Mouse (Mus musculus): Measurements from ENCODE around the gene Rtkn. TPM values are rescaled to one million over a fixed set of nuclear protein-coding genes. Genes with fewer than 3 reads are reported as not detected.

Rtkn gene
- total RNA-seq, 2 experiments from 2014 or later = 30.3 to 34.4 TPM

GRCm38 (mm10) chr6:83115682-83116372 lies 19.4 kb upstream of the Rtkn start:
- no peak for DNase-seq (ENCODE audit: extremely low spot score in 1 of 2, low spot score in 2 of 2)
- intact Hi-C loops (cut with DNase I) = no loop called here

GRCm38 (mm10) chr6:83116373-83117164 lies 18.7 kb upstream of the Rtkn start:
- intact Hi-C loops (cut with DNase I) = no loop called here
- DNase-seq (ENCODE audit: extremely low spot score in 1 of 2, low spot score in 2 of 2) = no peak

GRCm38 (mm10) chr6:83117165-83117438 lies 18.2 kb upstream of the Rtkn start:
- DNase-seq (ENCODE audit: extremely low spot score in 1 of 2, low spot score in 2 of 2) = no peak
- intact Hi-C loops (cut with DNase I) = no loop called here

DNA sequence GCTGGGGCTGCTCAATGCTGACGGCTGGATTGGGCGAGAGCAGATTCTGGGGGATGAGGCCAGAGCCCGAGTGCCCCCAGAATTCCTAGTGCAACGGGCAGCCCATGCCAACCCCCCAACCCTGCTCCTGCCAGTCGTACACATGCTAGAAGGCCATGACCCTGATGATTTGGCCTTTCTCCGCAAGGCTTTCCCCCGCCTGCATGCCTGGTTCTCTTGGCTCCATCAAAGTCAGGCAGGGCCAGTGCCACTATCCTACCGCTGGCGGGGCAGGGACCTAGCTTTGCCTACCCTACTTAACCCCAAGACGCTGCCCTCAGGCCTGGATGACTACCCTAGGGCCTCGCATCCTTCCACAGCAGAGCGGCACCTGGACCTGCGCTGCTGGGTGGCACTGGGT lies 17.6 kb upstream of the Rtkn start:
- no peak for DNase-seq (ENCODE audit: extremely low spot score in 1 of 2, low spot score in 2 of 2)
- intact Hi-C loops (cut with DNase I) = no loop called here

GRCm38 (mm10) chr6:83118369-83118768 lies 16.9 kb upstream of the Rtkn start:
- DNase-seq (ENCODE audit: extremely low spot score in 1 of 2, low spot score in 2 of 2) = no peak
- intact Hi-C loops (cut with DNase I) = no loop called here

- DNase-seq (ENCODE audit: extremely low spot score in 1 of 2, low spot score in 2 of 2) = no peak
- intact Hi-C loops (cut with DNase I) = no loop called here
Observed at GRCm38 (mm10) chr6:83118825-83119733, 16.2 kb upstream of the Rtkn start.

DNA sequence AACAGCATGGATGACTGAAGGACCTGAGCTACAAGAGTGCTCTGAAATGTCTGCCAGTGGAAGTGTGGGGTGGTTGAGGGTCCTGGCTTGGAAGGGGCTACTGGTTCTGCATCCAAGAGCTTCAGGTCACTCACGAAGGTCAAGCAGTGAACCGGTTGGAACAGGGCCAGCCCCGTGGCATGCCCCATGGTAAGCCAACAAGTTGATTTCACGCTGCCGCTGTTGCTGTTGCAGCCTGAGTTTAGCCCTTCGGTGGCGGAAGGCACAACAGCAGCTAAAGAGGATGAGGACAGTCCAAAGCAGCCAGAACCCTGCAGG lies 15.6 kb upstream of the Rtkn start:
- intact Hi-C loops (cut with DNase I) = loop anchor here (5.0 kb wide), 1 partner anchor 43 kb away; no protein-coding TSS in a partner anchor
- no peak for DNase-seq (ENCODE audit: extremely low spot score in 1 of 2, low spot score in 2 of 2)

- peak; percentile 95 to 98 for DNase-seq (ENCODE audit: extremely low spot score in 1 of 2, low spot score in 2 of 2)
- intact Hi-C loops (cut with DNase I) = loop anchor here (5.0 kb wide), 1 partner anchor 41 kb away; no protein-coding TSS in a partner anchor
Observed at GRCm38 (mm10) chr6:83120930-83121862, 14.1 kb upstream of the Rtkn start, which contains the start of gene Wbp1. Gene Wbp1, minus strand, starts transcription at chr6:83121559.

- DNase-seq (ENCODE audit: extremely low spot score in 1 of 2, low spot score in 2 of 2) = peak in 1 of 2 experiments; percentile 70
- intact Hi-C loops (cut with DNase I) = loop anchor here (5.0 kb wide), 1 partner anchor 40 kb away; no protein-coding TSS in a partner anchor
Observed at GRCm38 (mm10) chr6:83121863-83122710, 13.2 kb upstream of the Rtkn start.

DNA sequence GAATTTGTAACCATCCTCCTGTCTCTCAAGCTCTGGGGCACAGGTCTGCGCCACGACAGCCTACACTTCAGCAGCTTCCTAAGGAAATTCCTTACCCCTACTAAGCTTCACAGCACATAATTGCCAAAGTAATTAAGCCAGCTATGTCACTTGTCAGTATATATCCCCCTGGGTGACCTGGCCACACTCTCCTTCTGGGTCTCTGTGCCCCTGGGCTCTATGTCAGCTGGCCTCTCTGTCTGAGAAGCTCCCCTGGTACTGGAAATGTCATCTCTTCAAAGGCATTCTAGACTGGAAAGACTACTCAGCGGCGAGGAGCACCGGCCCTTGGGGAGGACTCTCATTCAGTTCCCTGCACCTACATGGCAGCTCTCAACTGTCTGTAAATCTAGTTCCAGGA lies 12.3 kb upstream of the Rtkn start:
- intact Hi-C loops (cut with DNase I) = loop anchor here (5.0 kb wide), 1 partner anchor 39 kb away; no protein-coding TSS in a partner anchor

DNA sequence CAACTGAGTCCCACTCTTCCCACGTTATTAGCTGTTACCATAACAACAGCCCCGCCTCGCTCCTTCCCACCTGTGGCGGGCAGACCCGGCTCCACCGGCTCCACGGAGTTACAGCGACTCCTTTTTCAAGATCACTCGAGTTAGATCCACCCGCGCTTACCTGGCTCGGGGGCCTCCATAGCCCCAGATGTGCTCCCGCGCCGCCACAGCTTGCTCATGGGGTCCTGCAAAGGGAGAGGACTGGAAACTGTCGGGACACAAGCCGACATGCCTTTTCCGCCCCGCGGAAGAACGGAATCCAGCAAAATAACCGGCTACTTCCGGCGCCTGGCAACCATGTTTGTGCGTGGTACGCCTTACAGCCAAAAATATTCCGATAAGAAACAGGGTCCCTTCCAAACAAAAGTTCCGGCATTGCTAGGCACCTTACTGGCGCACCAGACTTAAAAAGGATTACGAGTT lies 10.4 kb upstream of the Rtkn start:
- intact Hi-C loops (cut with DNase I) = loop anchor here (5.0 kb wide), 1 partner anchor 37 kb away; no protein-coding TSS in a partner anchor
- DNase-seq (ENCODE audit: extremely low spot score in 1 of 2, low spot score in 2 of 2) = peak; percentile 93 to 95

More for the DNA sequence above, 12.3 kb upstream of the Rtkn start:
- no peak for DNase-seq (ENCODE audit: extremely low spot score in 1 of 2, low spot score in 2 of 2)

DNA sequence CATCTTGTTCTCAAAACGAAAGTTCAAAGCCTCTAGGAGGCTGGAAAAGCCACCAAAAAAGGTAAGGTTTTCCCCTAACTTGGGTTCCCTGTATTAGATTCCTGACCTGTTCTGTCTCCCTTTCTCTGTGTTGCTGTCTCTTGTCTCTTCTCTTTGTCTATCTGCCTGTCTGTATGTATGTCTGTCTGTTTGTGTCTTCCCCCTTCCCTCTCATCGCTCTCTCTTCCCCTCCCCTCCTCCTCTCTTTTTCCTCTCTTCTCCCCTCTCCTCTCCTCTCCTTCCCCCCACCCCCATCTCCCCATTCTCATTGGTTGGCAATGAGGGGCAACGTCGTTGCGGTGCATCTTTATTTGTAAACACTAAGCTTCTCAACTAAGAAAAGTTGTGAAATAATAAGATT lies 9.9 kb upstream of the Rtkn start, which contains the start of gene Ino80b:
Ino80b (minus strand) TSS at position 101 of the 400 bp plus-strand sequence.
- intact Hi-C loops (cut with DNase I) = no loop called here

DNA sequence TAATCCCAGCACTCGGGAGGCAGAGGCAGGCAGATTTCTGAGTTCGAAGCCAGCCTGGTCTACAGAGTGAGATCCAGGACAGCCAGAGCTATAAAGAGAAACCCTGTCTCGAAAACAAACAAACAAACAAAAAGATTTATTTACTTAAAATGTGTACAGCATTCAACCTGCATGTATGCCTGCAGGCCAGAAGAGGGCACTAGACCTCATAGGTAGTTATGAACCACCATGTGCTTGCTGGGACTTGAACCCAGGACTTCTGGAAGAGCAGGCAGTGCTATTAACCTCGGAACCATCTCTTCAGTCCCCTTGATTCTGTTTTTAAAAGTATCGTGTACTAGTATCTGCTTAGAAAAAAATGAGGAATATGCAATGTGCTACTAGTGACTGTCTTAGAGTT lies 7.8 kb upstream of the Rtkn start:
- no peak for DNase-seq (ENCODE audit: extremely low spot score in 1 of 2, low spot score in 2 of 2)
- intact Hi-C loops (cut with DNase I) = no loop called here

More for the DNA sequence above, 9.9 kb upstream of the Rtkn start, which contains the start of gene Ino80b:
- no peak for DNase-seq (ENCODE audit: extremely low spot score in 1 of 2, low spot score in 2 of 2)

DNA sequence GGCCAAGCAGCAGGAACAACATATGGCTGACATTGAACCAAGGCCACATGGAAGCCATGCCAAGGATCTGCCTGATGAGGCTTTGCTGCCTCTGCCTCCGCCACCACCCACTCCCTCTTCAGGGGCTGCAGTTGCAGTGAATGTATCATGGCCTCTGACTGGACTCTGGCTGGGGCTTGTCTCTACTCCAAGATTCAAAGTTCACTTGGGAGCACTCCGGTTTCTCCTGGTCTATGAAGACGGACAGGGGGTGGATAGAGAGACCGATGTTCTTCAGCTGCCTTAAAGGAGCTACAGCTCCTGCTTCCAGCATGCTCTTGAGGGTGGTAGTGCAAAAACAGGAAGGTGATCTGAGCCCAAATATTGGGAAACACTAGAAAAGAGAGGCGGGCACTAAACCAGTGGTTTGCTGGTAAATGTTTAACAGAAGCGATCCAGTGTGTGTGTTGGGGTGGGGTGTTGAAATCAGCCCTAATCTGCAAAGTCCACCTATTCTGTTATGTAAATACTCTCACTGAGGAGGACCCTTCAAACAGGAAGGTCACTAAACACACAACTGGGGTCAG lies 3.7 kb upstream of the Rtkn start:
- no peak for DNase-seq (ENCODE audit: extremely low spot score in 1 of 2, low spot score in 2 of 2)
- intact Hi-C loops (cut with DNase I) = no loop called here

DNA sequence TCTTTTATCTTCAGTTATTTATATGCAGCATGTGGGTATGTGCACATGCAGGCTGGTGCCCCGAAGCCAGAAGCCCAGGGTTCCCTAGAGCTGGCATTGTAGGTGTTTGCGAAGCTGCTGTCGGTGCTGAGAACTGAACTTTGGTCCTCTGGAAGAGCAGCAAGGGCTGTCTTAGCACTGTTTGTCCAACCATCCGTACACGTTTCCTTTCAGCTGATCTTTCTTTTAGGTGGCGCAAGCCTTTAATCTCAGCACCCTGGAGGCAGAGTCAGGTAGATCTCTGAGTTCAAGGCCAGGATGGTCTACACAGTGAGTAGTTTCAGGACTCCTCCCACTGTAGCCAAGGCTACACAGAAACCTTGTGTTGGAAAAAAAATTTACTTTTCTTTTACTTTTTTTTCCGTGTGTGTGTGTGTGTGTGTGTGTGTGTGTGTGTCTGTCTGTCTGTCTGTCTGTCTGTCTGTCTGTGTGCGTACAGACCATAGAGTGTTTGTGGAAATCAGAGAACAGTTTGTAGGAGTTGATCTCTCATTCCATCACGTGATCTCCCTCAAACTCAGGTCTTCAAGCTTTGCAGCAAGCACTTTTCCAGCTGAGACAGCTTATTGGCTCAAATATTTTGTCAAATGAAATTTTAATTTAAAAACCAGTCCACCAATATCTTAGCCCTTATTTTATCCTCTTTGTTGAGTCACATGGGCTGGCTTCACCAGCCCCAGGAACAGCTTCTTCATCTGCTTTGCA lies 2.9 kb upstream of the Rtkn start:
- intact Hi-C loops (cut with DNase I) = no loop called here
- DNase-seq (ENCODE audit: extremely low spot score in 1 of 2, low spot score in 2 of 2) = no peak

DNA sequence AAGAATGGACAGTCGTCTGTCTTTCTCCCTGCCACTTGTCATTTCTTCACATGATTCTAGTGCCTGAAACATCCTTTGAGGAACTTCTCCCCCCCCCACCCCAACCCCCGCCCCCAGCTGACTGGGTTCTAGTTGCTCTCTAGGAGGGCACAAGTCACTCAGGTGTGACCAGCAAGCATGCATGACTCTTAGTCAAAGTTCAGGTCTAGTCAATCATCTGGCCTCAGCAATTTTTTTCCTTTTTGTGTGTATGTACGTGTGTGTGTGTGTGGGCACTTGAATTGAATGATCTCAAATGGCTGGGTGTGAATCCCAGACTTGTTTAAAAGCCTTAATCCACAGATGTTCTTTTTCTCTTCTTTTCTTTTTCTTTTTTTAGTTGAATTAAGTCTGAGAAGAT lies 1.0 kb upstream of the Rtkn start:
- DNase-seq (ENCODE audit: extremely low spot score in 1 of 2, low spot score in 2 of 2) = no peak
- intact Hi-C loops (cut with DNase I) = no loop called here
